Mouse (Mus musculus) E14TG2a.4 (cell line): ENCODE results near the gene Mmp15.

Experiments
- CTCF ChIP-seq: conservative IDR thresholded peaks from 2 replicates; pipeline ENCODE4 v1.5.1; 2014; ENCODE audit warnings: low read length
- NANOG ChIP-seq: IDR thresholded peaks from 2 replicates; pipeline ENCODE4 v1.6.1; 2014; ENCODE audit warnings: borderline replicate concordance, low read length, mixed read lengths
- POU5F1 ChIP-seq: IDR thresholded peaks from 2 replicates; pipeline ENCODE4 v1.6.1; 2014; ENCODE audit warnings: low read length, borderline replicate concordance

- TF ChIP-seq CTCF (no peak), POU5F1 (no peak), NANOG (no peak)
These were observed 17.7 kb downstream of the Mmp15 start for GRCm38 (mm10) chr8:95369581-95370326.
